17 mouse cellular contexts compared by ENCODE assay signal in the genomic region with DNA sequence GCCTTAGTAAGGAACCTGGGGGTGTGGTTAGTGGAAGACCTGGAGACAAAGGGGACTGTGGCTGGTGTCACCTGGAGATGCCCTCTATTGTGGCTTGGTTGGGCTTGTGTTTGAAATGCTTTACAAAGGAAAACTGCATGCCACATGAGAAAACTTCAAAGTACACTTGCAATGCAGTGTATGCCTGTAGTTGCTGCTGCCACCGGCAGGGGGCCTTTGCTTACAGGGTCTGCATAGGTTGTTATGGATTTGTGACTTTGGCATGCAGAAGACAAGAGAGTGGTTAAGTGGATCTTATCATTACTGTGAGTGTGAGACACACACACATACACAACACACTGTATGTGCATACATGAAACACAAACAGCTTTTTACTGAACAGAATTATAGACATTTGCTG.
DNase-seq lines count a peak whose midpoint lies in the region; ATAC-seq and TF ChIP-seq lines count a peak whose summit lies in the region.
"Had no signal": no experiment of that assay in that cellular context is flagged by ENCODE, and none has a peak within 500 bp of the region (broad histone marks: within the 10 kb centered on the region; RNA-seq: fewer than 3 reads in every experiment).

No protein-coding gene starts in this region.

- no peaks in the 10 kb centered on the region for H3K9me3 ChIP-seq in forebrain, embryonic 10.5 days
- no peaks in the 10 kb centered on the region for H3K9me3 ChIP-seq in forebrain, embryonic 11.5 days (ENCODE audit: control insufficient read depth, low read length)
- H3K9me3 ChIP-seq in liver, postnatal 0 days (ENCODE audit: low read length) = no peaks in the 10 kb centered on the region
- H3K9me3 ChIP-seq: limb, embryonic 12.5 days; midbrain, embryonic 13.5 days; neural tube, embryonic 12.5 days had no signal

- no peak overlapping the region for H3K4me2 ChIP-seq in forebrain, embryonic 11.5 days (ENCODE audit: low read depth, low read length, severe bottlenecking)
- H3K4me2 ChIP-seq in liver, postnatal 0 days (ENCODE audit: low read depth, low read length) = no peak overlapping the region
- H3K4me2 ChIP-seq: limb, embryonic 12.5 days; midbrain, embryonic 13.5 days; neural tube, embryonic 12.5 days had no signal

- H3K4me3 ChIP-seq in forebrain, embryonic 10.5 days = no peak overlapping the region
- no peak overlapping the region for H3K4me3 ChIP-seq in forebrain, embryonic 11.5 days (ENCODE audit: low read depth, low read length)
- H3K4me3 ChIP-seq in liver, postnatal 0 days (ENCODE audit: low read depth, low read length) = no peak overlapping the region
- H3K4me3 ChIP-seq: limb, embryonic 12.5 days; midbrain, embryonic 13.5 days; neural tube, embryonic 12.5 days had no signal

- no peak for TF ChIP-seq EP300 in liver, postnatal 0 days (IDR thresholded peaks at IDR 0.05; ENCODE audit: low read depth)

- peak; percentile 14 for DNase-seq in forebrain, embryonic 10.5 days (ENCODE audit: extremely low spot score, low spot score)
- no peak for DNase-seq in forebrain, embryonic 11.5 days (ENCODE audit: low spot score)
- no peak for DNase-seq in liver, postnatal 0 days
- DNase-seq in liver (no peak), R1 (ENCODE audit: low read depth, low spot score) (peak; percentile 60)
- peak; percentile 50 for DNase-seq in thymus, postnatal 14 days
- no peak for DNase-seq in adrenal gland, adult (ENCODE audit: inconsistent age in 2 of 2, low spot score in 1 of 2)
- no peak for DNase-seq in right cerebral cortex, postnatal 14 days
- DNase-seq: cerebellum, adult 9-10 months; heart, adult 18-20 months; heart, postnatal 36 days; kidney, adult 18-20 months; layer of hippocampus, adult 9-11 months; lung, postnatal 14 days had no signal

- TF ChIP-seq CTCF in liver, postnatal 0 days (IDR thresholded peaks at IDR 0.05; ENCODE audit: low read depth) = peak; percentile 41

- H3K27ac ChIP-seq in forebrain, embryonic 10.5 days = no peak overlapping the region
- H3K27ac ChIP-seq in forebrain, embryonic 11.5 days (ENCODE audit: low read depth, low read length) = no peak overlapping the region
- H3K27ac ChIP-seq in liver, postnatal 0 days (ENCODE audit: low read depth) = no peak overlapping the region
- H3K27ac ChIP-seq: limb, embryonic 12.5 days; midbrain, embryonic 13.5 days; neural tube, embryonic 12.5 days had no signal

- H3K36me3 ChIP-seq in forebrain, embryonic 10.5 days (replicated peaks) = no peaks in the 10 kb centered on the region
- no peaks in the 10 kb centered on the region for H3K36me3 ChIP-seq in forebrain, embryonic 11.5 days (ENCODE audit: control insufficient read depth, insufficient read depth, low read length)
- H3K36me3 ChIP-seq in liver, postnatal 0 days (replicated peaks; ENCODE audit: insufficient read depth, low read length) = no peaks in the 10 kb centered on the region
- H3K36me3 ChIP-seq: limb, embryonic 12.5 days; midbrain, embryonic 13.5 days; neural tube, embryonic 12.5 days had no signal

- no peaks in the 10 kb centered on the region for H3K4me1 ChIP-seq in forebrain, embryonic 10.5 days
- H3K4me1 ChIP-seq in forebrain, embryonic 11.5 days (replicated peaks; ENCODE audit: control insufficient read depth, insufficient read depth, low read length) = no peaks in the 10 kb centered on the region
- no peaks in the 10 kb centered on the region for H3K4me1 ChIP-seq in liver, postnatal 0 days (ENCODE audit: insufficient read depth)
- H3K4me1 ChIP-seq: limb, embryonic 12.5 days; midbrain, embryonic 13.5 days; neural tube, embryonic 12.5 days had no signal

- no peak for ATAC-seq in forebrain, embryonic 11.5 days (replicated peaks; ENCODE audit: low FRiP score)
- ATAC-seq in liver, postnatal 0 days = no peak
- ATAC-seq: midbrain, embryonic 13.5 days had no signal

- H3K9ac ChIP-seq in forebrain, embryonic 11.5 days (ENCODE audit: low read length) = no peak overlapping the region
- no peak overlapping the region for H3K9ac ChIP-seq in liver, postnatal 0 days (replicated peaks)
- H3K9ac ChIP-seq: limb, embryonic 12.5 days; midbrain, embryonic 13.5 days; neural tube, embryonic 12.5 days had no signal

- no peaks in the 10 kb centered on the region for H3K27me3 ChIP-seq in forebrain, embryonic 10.5 days (ENCODE audit: poor library complexity, severe bottlenecking)
- H3K27me3 ChIP-seq in forebrain, embryonic 11.5 days (ENCODE audit: control insufficient read depth, insufficient read depth, low read length) = no peaks in the 10 kb centered on the region
- H3K27me3 ChIP-seq in liver, postnatal 0 days (ENCODE audit: insufficient read depth, low read length) = no peaks in the 10 kb centered on the region
- H3K27me3 ChIP-seq: limb, embryonic 12.5 days; midbrain, embryonic 13.5 days; neural tube, embryonic 12.5 days had no signal

- 30% methylated on average over 1 of the region's 1 CpGs for WGBS in forebrain, embryonic 10.5 days
- 52% methylated on average over 1 of the region's 1 CpGs for WGBS in forebrain, embryonic 11.5 days
- 36% methylated on average over 1 of the region's 1 CpGs for WGBS in liver, postnatal 0 days (ENCODE audit: insufficient replicate concordance)

Comparison
In these comparisons a context has a peak if more than half of its experiments do, and no peak if none do; other contexts are left out.
1. DNase-seq: peak in forebrain, embryonic 10.5 days (single experiment), R1 (single experiment) and thymus, postnatal 14 days (single experiment); none in forebrain, embryonic 11.5 days (single experiment), liver, postnatal 0 days (single experiment), liver (single experiment), adrenal gland, adult (0 of 2) and right cerebral cortex, postnatal 14 days (single experiment).